Mouse (Mus musculus): ENCODE measurements around the gene Rpl10.

GRCm38 (mm10) chrX:74245687-74246086 is 24.9 kb upstream of the Rpl10 start:
- TF ChIP-seq CTCF (conservative IDR thresholded peaks at IDR 0.05; ENCODE audit: low read length) (no peak), NANOG (IDR thresholded peaks at IDR 0.05; ENCODE audit: borderline replicate concordance, low read length) (no peak), POU5F1 (IDR thresholded peaks at IDR 0.05; ENCODE audit: borderline replicate concordance, low read length) (no peak)
